Mouse (Mus musculus) stomach, embryonic 14.5 days (tissue): ENCODE results near the gene Ogdh. TPM values are rescaled to one million over a fixed set of nuclear protein-coding genes. Genes with fewer than 3 reads are reported as not detected.
"Not testable (repeated sequence)": the region's sequence is repeated elsewhere in the genome, so short reads cannot be mapped to it uniquely, and the experiment has no call there.

Source experiments
- ATAC-seq: fragments of 200-750 bp; cut with Nextera tagmentation; 2 replicates; pipeline ENCODE4 v1.8.0; 2017; ENCODE audit warnings: low read depth, moderate TSS enrichment; ENCODE audit not compliant: insufficient number of reproducible peaks, insufficient read depth, low FRiP score
- H3K27ac ChIP-seq: fragments of 300-500 bp; sonication (generic); 2 replicates; pipeline ENCODE4 v1.5.1; 2014; ENCODE audit warnings: mild to moderate bottlenecking, low read length, moderate library complexity, mixed read lengths
- H3K27me3 ChIP-seq: fragments of 300-500 bp; sonication (generic); 2 replicates; pipeline ENCODE4 v1.6.1; 2014; ENCODE audit warnings: low read length, control low read depth, mixed read lengths; ENCODE audit not compliant: control insufficient read depth, insufficient read depth
- H3K36me3 ChIP-seq: fragments of 300-500 bp; sonication (generic); 2 replicates; pipeline ENCODE4 v1.6.1; 2014; ENCODE audit warnings: mild to moderate bottlenecking, control low read depth, low read length, moderate library complexity, mixed read lengths; ENCODE audit not compliant: control insufficient read depth, insufficient read depth
- H3K4me1 ChIP-seq: fragments of 300-500 bp; sonication (generic); 2 replicates; pipeline ENCODE4 v1.6.1; 2014; ENCODE audit warnings: low read length, control low read depth, mixed read lengths; ENCODE audit not compliant: control insufficient read depth, insufficient read depth
- H3K4me2 ChIP-seq: fragments of 300-500 bp; sonication (generic); replicated peaks from 2 replicates; pipeline ENCODE4 v1.6.1; 2014; ENCODE audit warnings: low read depth, low read length, control low read depth
- H3K4me3 ChIP-seq: fragments of 300-500 bp; sonication (generic); 2 replicates; pipeline ENCODE4 v1.5.1; 2014; ENCODE audit warnings: low read depth, low read length, control low read depth
- H3K9ac ChIP-seq: fragments of 300-500 bp; sonication (generic); replicated peaks from 2 replicates; pipeline ENCODE4 v1.6.1; 2014; ENCODE audit warnings: low read depth, mild to moderate bottlenecking, control low read depth, low read length, moderate library complexity, mixed read lengths
- H3K9me3 ChIP-seq: fragments of 300-500 bp; sonication (generic); 2 replicates; pipeline ENCODE4 v1.6.1; 2016; ENCODE audit warnings: low read depth, low read length, control low read depth; ENCODE audit not compliant: control insufficient read depth
- WGBS: fragments of 180-500 bp; shearing (Covaris S2); extraction: QIAGEN DNeasy Blood & Tissue Kit; methylation state at CpG from one replicate; pipeline ENCODE4 v1.1.7; 2014; 5-methylcytosine and 5-hydroxymethylcytosine counted together
- polyA plus RNA-seq: library from polyadenylated mRNA; unstranded; fragments of >200 nt; fragmentation: Nextera tagmentation; extraction: Ambion mirVana; gene quantifications from 2 replicates; pipeline ENCODE4 v1.2.1, GENCODE M21; 2014

The Ogdh gene
- polyA plus RNA-seq, 1 experiment from 2014 or later = 89.1 TPM

DNA sequence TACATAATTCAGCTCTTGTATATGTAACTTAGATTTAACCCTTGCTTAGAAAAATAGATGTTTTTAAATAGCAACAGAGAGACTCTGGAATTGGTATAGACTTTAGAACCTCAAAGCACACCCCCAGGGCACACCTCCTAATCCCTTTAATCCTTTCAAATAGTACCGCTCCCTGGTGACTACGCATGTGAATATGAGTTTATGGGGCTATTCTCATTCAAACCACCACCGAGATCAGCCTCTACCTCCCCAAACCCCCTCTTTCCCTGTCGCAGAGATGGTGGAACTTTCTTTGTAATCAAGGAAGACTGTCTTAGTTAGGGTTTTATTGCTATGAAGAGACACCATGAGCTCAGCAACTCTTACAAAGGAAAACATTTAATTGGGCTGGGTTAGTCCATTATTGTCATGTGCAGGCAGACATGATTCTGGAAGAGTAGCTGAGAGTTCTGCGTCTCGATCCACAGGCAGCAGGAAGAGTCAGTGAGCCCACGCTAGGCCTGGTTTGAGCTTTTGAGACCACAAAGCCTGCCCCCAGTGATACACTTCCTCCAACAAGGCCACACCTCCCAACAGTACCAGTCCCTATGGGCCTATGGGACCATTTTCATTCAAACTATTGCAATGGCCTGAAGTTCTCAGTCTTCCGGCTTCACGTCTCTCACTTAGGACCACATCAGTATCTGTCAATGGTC, 73.3 kb downstream of the Ogdh start:
- Histone ChIP-seq H3K4me3 (no peak overlapping the region), H3K4me1 (peaks cover 7% of the 10 kb centered on the region; the same call in 1 of the 2 replicates), H3K9me3 (no peaks in the 10 kb centered on the region), H3K36me3 (no peaks in the 10 kb centered on the region), H3K27me3 (no peaks in the 10 kb centered on the region), H3K9ac (no peak overlapping the region), H3K4me2 (no peak overlapping the region), H3K27ac (no peak overlapping the region)
- no peak for ATAC-seq
- 86% methylated on average over 9 of the region's 9 CpGs for WGBS

DNA sequence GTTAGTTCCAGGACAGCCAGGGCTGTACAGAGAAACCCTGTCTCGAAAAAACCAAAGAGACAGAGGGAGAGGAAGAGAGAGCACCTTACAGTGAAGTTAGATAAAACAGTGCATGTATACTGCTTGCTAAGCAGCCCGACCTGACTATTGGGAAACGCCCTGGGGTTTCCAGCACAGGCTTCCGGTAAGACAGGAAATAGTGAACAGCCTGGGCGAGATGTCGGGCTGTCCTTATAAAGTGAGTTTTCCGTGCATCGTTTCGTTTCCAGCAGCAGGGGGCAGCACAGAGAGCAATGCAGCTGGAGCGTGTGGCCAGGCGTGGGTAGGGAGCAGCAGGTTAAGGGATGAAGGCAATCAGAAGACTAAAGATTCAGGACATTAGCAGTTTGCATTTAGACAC, 74.5 kb downstream of the Ogdh start:
- H3K27me3 ChIP-seq = no peaks in the 10 kb centered on the region
- H3K9me3 ChIP-seq = no peaks in the 10 kb centered on the region
- H3K4me3 ChIP-seq = no peak overlapping the region
- no peaks in the 10 kb centered on the region for H3K36me3 ChIP-seq
- WGBS = 20% methylated on average over 11 of the region's 11 CpGs
- H3K9ac ChIP-seq = no peak overlapping the region
- H3K27ac ChIP-seq = no peak overlapping the region
- peaks cover 7% of the 10 kb centered on the region; the same call in 1 of the 2 replicates for H3K4me1 ChIP-seq
- no peak for ATAC-seq
- no peak overlapping the region for H3K4me2 ChIP-seq

DNA sequence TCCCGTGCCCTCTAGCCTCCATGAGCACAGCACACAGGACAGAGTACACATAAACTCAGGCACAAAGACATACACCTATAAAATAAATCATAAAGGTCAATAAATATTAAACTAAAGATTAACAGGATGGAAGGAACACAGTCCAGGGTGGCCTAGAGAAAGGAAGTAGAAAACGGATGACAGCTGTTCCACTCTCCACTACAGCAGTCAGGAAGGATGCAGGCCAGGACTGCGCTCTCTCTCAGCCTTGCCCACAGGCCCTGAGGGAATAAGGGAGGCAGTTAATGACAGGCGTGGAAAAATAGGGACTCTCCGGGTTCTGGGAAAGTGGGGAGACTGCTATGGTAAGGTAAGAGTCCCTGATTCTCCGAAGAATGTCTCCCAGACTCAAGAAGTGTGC, 75.0 kb downstream of the Ogdh start:
- Histone ChIP-seq H3K27ac (no peak overlapping the region), H3K4me3 (no peak overlapping the region), H3K4me1 (peaks cover 7% of the 10 kb centered on the region; the same call in 1 of the 2 replicates), H3K27me3 (no peaks in the 10 kb centered on the region), H3K9ac (no peak overlapping the region), H3K9me3 (no peaks in the 10 kb centered on the region), H3K4me2 (no peak overlapping the region), H3K36me3 (no peaks in the 10 kb centered on the region)
- ATAC-seq = no peak
- WGBS = 60% methylated on average over 6 of the region's 6 CpGs

DNA sequence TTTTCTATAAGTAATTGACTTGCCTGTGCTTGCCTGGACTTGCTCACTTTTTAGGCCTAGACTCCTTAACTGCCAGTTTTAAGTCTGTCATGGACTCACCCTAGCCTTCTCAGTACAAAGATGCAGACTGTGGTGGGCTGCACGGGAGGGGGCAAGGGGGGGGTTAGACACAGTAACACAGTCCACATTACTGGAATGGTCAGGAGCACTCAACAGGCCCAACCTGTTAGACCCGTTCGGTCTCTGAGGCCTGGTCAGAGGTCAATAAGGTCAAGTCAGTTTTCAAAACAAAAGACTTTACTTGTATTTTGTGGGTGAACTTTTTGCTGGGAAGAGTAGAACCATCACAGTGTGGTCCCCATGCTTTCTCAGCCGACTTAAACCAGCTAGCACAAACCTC, 75.7 kb downstream of the Ogdh start:
- Histone ChIP-seq H3K4me2 (no peak overlapping the region), H3K27ac (no peak overlapping the region), H3K4me1 (peaks cover 7% of the 10 kb centered on the region; the same call in 1 of the 2 replicates), H3K27me3 (no peaks in the 10 kb centered on the region), H3K4me3 (no peak overlapping the region), H3K9ac (no peak overlapping the region), H3K9me3 (no peaks in the 10 kb centered on the region), H3K36me3 (no peaks in the 10 kb centered on the region)
- WGBS = 45% methylated on average over 4 of the region's 4 CpGs
- ATAC-seq = no peak

DNA sequence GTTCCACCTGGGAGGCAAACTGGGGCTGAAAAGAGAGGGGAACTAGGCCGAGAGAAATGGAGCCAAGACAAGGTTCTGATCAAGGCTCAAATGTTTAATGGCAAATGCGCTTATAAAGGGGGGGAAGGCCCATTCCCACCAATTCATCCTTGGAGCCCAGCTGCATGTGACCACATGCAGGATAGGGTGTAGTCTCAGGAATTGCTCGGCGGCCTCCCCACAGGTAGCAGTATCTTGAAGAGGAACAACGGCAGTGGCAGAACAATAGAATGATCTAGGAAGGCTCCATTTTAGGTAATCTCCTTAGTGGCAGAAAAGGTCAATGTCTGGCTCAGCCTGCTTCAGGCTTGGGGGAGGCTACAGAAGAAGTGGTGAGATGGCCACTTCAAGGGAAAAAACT, 76.6 kb downstream of the Ogdh start:
- ATAC-seq = not testable (repeated sequence)
- 81% methylated on average over 5 of the region's 5 CpGs for WGBS

DNA sequence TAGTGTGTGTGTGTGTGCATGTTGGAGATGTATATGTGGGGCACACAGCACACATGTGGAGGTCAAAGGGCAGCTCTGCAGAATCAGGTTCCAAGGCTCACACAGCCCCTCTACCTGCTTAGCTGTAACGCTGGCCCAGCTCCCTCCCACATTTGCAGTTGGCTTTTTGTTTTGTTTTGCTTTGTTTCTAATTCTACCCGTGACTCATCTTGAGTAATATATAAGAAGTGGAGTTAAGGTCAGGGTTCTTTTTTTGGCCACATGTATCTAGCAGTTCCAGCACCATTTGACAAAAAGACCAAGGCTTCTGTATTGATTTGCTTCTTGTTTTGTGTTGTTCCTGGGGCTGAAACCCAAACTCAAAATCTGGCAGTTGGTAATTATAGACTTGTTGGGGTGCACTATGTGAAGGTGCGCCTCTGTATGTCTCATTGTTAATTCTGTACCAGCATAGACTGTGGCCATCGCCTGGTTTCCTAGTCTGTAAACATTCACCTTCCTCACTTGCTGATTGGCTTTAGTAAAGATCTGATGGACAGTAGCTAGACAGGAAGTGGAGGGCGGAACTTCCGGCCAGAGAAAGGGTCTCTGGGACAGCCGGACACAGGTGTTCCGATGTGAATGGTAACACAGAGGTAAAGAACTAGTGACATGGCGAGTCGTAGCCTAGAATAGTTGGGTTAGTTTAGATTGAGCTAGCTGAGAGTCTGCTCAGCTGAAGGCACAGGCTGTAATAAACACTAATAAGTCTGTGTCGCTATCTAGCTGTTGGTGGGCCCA, 80.1 kb downstream of the Ogdh start:
- no peak for ATAC-seq
- Histone ChIP-seq H3K36me3 (no peaks in the 10 kb centered on the region), H3K4me3 (no peak overlapping the region), H3K27ac (no peak overlapping the region), H3K9me3 (no peaks in the 10 kb centered on the region), H3K4me1 (no peaks in the 10 kb centered on the region), H3K27me3 (no peaks in the 10 kb centered on the region), H3K9ac (no peak overlapping the region), H3K4me2 (no peak overlapping the region)
- WGBS = 83% methylated on average over 11 of the region's 11 CpGs

More for the DNA sequence above, 76.6 kb downstream of the Ogdh start:
- H3K9ac ChIP-seq, H3K9me3 ChIP-seq, H3K36me3 ChIP-seq, H3K4me3 ChIP-seq, H3K4me2 ChIP-seq, H3K27ac ChIP-seq, H3K4me1 ChIP-seq, H3K27me3 ChIP-seq: not testable (repeated sequence)

DNA sequence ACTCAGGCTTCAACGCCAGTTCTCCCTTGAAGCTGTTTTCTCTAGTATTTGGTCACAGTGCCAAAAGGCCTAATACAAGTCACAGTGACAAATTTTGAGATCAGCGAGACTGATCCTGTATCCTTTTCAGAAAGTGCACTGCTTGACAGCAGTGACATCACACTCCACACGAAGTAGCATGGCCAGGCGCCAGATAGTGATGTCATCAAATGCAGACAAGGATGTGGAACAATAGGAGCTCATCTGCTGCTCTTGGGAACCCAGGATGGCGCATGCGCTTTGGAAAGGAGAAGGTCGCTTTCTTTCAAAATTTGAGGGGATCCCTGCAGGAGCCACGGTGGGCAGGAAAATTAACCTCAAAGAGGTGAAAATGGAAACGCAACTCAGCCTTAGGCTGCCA, 81.4 kb downstream of the Ogdh start:
- Histone ChIP-seq H3K27ac (no peak overlapping the region), H3K9ac (no peak overlapping the region), H3K4me3 (no peak overlapping the region), H3K36me3 (no peaks in the 10 kb centered on the region), H3K27me3 (no peaks in the 10 kb centered on the region), H3K4me1 (no peaks in the 10 kb centered on the region), H3K4me2 (no peak overlapping the region), H3K9me3 (no peaks in the 10 kb centered on the region)
- 91% methylated on average over 9 of the region's 9 CpGs for WGBS
- no peak for ATAC-seq

DNA sequence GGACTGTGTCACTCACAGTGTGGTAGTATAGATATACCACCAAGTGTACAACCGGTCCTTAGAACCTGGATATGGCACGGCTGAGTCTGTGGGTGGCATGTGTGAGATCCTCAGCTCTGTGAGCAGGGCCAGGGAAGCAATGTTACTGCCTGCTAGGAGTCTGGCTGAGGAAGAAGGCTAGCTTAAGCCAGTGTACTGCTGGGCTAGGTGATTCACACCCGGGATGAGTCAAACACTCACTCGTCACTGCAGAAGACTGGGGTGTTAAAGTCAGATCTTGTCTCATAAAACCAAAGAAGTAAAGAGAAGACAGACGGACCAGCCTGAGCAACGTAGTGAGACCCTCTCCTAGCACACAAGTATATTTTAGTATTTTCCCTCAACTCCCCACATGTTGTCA, 89.5 kb downstream of the Ogdh start:
- no peak overlapping the region for H3K4me3 ChIP-seq
- H3K27ac ChIP-seq = no peak overlapping the region
- no peak for ATAC-seq
- H3K9ac ChIP-seq = no peak overlapping the region
- no peaks in the 10 kb centered on the region for H3K36me3 ChIP-seq
- H3K27me3 ChIP-seq = no peaks in the 10 kb centered on the region
- 84% methylated on average over 6 of the region's 6 CpGs for WGBS
- no peaks in the 10 kb centered on the region for H3K9me3 ChIP-seq
- H3K4me1 ChIP-seq = no peaks in the 10 kb centered on the region
- H3K4me2 ChIP-seq = no peak overlapping the region
